Mouse (Mus musculus) C2C12 (cell line): ENCODE results near the gene Pianp. TPM values are rescaled to one million over a fixed set of nuclear protein-coding genes. Genes with fewer than 3 reads are reported as not detected.

Source experiments
- H3K27me3 ChIP-seq: one replicate; pipeline ENCODE4 v1.6.1; 2011; ENCODE audit not compliant: control insufficient read depth, insufficient read depth, insufficient read length
- H3K36me3 ChIP-seq: one replicate; pipeline ENCODE4 v1.6.1; 2011; ENCODE audit not compliant: control insufficient read depth, insufficient read depth
- H3K4me3 ChIP-seq: one replicate; pipeline ENCODE4 v1.5.1; 2011; ENCODE audit warnings: mild to moderate bottlenecking, control low read depth; ENCODE audit not compliant: poor library complexity, insufficient read depth, severe bottlenecking
- H3K79me2 ChIP-seq: one replicate; pipeline ENCODE4 v1.6.1; 2011; ENCODE audit not compliant: control insufficient read depth, insufficient read depth
- H3K79me3 ChIP-seq: one replicate; pipeline ENCODE4 v1.6.1; 2011; ENCODE audit warnings: low read depth, control low read depth
- H3ac ChIP-seq: one replicate; pipeline ENCODE3; 2011; ENCODE audit warnings: low read depth; ENCODE audit not compliant: control insufficient read depth, insufficient read length
- CEBPB ChIP-seq: IDR thresholded peaks from one replicate; pipeline ENCODE4 v1.6.1; 2011; ENCODE audit warnings: low read depth, mild to moderate bottlenecking, control low read depth, moderate library complexity
- CTCF ChIP-seq: IDR thresholded peaks from one replicate; pipeline ENCODE4 v1.5.1; 2011; ENCODE audit not compliant: control insufficient read depth, insufficient read depth, insufficient read length
- FOSL1 ChIP-seq: IDR thresholded peaks from one replicate; pipeline ENCODE4 v1.8.0; 2011; ENCODE audit warnings: mild to moderate bottlenecking, low read length; ENCODE audit not compliant: poor library complexity, insufficient read depth, severe bottlenecking
- MAX ChIP-seq: IDR thresholded peaks from one replicate; pipeline ENCODE4 v1.6.1; 2011; ENCODE audit warnings: mild to moderate bottlenecking, control low read depth
- MYOD1 ChIP-seq: IDR thresholded peaks from one replicate; pipeline ENCODE4 v1.6.1; 2011; ENCODE audit warnings: low read depth; ENCODE audit not compliant: control insufficient read depth, insufficient read length
- MYOG ChIP-seq: IDR thresholded peaks from one replicate; pipeline ENCODE4 v1.6.1; 2011; ENCODE audit not compliant: control insufficient read depth, insufficient read length; ENCODE audit errors: extremely low read depth
- USF1 ChIP-seq: IDR thresholded peaks from one replicate; pipeline ENCODE4 v1.6.1; 2011; ENCODE audit warnings: low read depth, mild to moderate bottlenecking, control low read depth, moderate library complexity
- polyA plus RNA-seq: library from polyadenylated mRNA; unstranded; fragments of >200 nt; fragmentation: generic; extraction: Trizol; gene quantifications from one replicate; pipeline ENCODE4 v1.2.1, GENCODE M21; 2012; ENCODE audit warnings: missing spikeins

The Pianp gene
- polyA plus RNA-seq, 1 experiment, result 1.1 TPM

GRCm38 (mm10) chr6:124999091-124999490 is 2.6 kb downstream of the Pianp start:
- no peak for TF ChIP-seq MYOG
- TF ChIP-seq FOSL1, result no peak
- TF ChIP-seq USF1, result no peak
- no peak for TF ChIP-seq CEBPB
- no peak for TF ChIP-seq CTCF
- TF ChIP-seq MAX, result no peak
- TF ChIP-seq MYOD1, result no peak
- Histone ChIP-seq H3K27me3 (peaks cover 11% of the 10 kb centered on the region), H3K79me3 (no peaks in the 10 kb centered on the region), H3K4me3 (no peak overlapping the region), H3ac (no peak overlapping the region), H3K79me2 (no peaks in the 10 kb centered on the region), H3K36me3 (no peaks in the 10 kb centered on the region)

- peaks cover 11% of the 10 kb centered on the region for H3K27me3 ChIP-seq
- H3K36me3 ChIP-seq, result no peaks in the 10 kb centered on the region
- H3K79me2 ChIP-seq, result no peaks in the 10 kb centered on the region
- H3K4me3 ChIP-seq, result no peak overlapping the region
- no peaks in the 10 kb centered on the region for H3K79me3 ChIP-seq
- H3ac ChIP-seq, result no peak overlapping the region
- TF ChIP-seq FOSL1 (no peak), CTCF (no peak), CEBPB (no peak), USF1 (no peak), MYOD1 (no peak), MYOG (no peak)
These were observed 3.1 kb downstream of the Pianp start for GRCm38 (mm10) chr6:124999546-124999945.

- TF ChIP-seq MAX (no peak), CEBPB (no peak), MYOG (no peak), FOSL1 (no peak), USF1 (no peak), CTCF (no peak), MYOD1 (no peak)
- no peak overlapping the region for H3K4me3 ChIP-seq
- H3K27me3 ChIP-seq, result no peaks in the 10 kb centered on the region
- H3K79me3 ChIP-seq, result no peaks in the 10 kb centered on the region
- H3K79me2 ChIP-seq, result peaks cover 11% of the 10 kb centered on the region
- no peaks in the 10 kb centered on the region for H3K36me3 ChIP-seq
- H3ac ChIP-seq, result no peak overlapping the region
These were observed 7.2 kb downstream of the Pianp start for GRCm38 (mm10) chr6:125003706-125004105.

GRCm38 (mm10) chr6:125005086-125005485 is 8.6 kb downstream of the Pianp start:
- Histone ChIP-seq H3K36me3 (no peaks in the 10 kb centered on the region), H3K79me3 (peaks cover 6% of the 10 kb centered on the region), H3K79me2 (peaks cover 19% of the 10 kb centered on the region), H3K27me3 (no peaks in the 10 kb centered on the region), H3ac (no peak overlapping the region), H3K4me3 (no peak overlapping the region)
- TF ChIP-seq CEBPB (no peak), MYOD1 (no peak), USF1 (no peak), MYOG (no peak), MAX (no peak), CTCF (no peak), FOSL1 (no peak)

DNA sequence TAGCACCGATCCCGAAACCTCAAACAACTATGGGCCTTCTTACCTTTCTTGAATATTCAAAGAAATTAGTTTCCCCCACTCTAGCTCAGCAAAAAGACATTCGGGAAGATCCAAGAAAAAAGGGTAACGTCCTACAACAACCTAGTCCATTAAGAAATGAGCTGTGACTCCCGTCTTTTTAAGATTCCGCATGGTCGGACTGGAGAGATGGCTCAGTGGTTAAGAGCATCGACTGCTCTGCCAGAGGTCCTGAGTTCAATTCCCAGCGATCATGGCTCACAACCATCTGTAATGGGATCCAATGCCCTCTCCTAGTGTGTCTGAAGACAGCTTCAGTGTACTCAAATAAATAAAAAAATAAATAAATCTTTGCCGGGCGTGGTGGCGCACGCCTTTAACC is 11.6 kb downstream of the Pianp start:
- Histone ChIP-seq H3K27me3 (no peaks in the 10 kb centered on the region), H3K79me3 (peaks cover 35% of the 10 kb centered on the region), H3K4me3 (peak overlapping the region; percentile 46), H3ac (peak overlapping the region; percentile 22), H3K79me2 (peaks cover 48% of the 10 kb centered on the region), H3K36me3 (peaks cover 23% of the 10 kb centered on the region)
- no peak for TF ChIP-seq MYOG
- TF ChIP-seq CEBPB, result no peak
- no peak for TF ChIP-seq FOSL1
- no peak for TF ChIP-seq MYOD1

- peaks cover 54% of the 10 kb centered on the region for H3K79me2 ChIP-seq
- no peak for TF ChIP-seq CEBPB
- peak; percentile 80 for TF ChIP-seq MAX
- peak overlapping the region; percentile 97 for H3ac ChIP-seq
- no peaks in the 10 kb centered on the region for H3K27me3 ChIP-seq
- H3K36me3 ChIP-seq, result peaks cover 29% of the 10 kb centered on the region
- peak overlapping the region; percentile 71 for H3K4me3 ChIP-seq
- H3K79me3 ChIP-seq, result peaks cover 40% of the 10 kb centered on the region
These were observed 12.2 kb downstream of the Pianp start for GRCm38 (mm10) chr6:125008586-125009128.
